Mouse (Mus musculus) lung, postnatal 0 days (tissue): ENCODE measurements around the gene Prom1. TPM values are rescaled to one million over a fixed set of nuclear protein-coding genes. Genes with fewer than 3 reads are reported as not detected.

Experiments used
- ATAC-seq: fragments of 200-750 bp; cut with Nextera tagmentation; 2 replicates; pipeline ENCODE4 v1.8.0; 2017; ENCODE audit warnings: moderate library complexity
- DNase-seq: peaks from one replicate; pipeline ENCODE4 v3.0.0-alpha.2; 2016; ENCODE audit warnings: low spot score
- H3K27ac ChIP-seq: fragments of 300-500 bp; sonication (generic); 2 replicates; pipeline ENCODE4 v1.5.1; 2014; ENCODE audit warnings: antibody characterized with exemption, mild to moderate bottlenecking, low read length, mixed read lengths
- H3K27me3 ChIP-seq: fragments of 300-500 bp; sonication (generic); replicated peaks from 2 replicates; pipeline ENCODE4 v1.6.1; 2014; ENCODE audit warnings: low read length, mixed read lengths; ENCODE audit not compliant: insufficient read depth
- H3K36me3 ChIP-seq: fragments of 300-500 bp; sonication (generic); 2 replicates; pipeline ENCODE4 v1.6.1; 2014; ENCODE audit warnings: low read length, mixed read lengths; ENCODE audit not compliant: insufficient read depth
- H3K4me1 ChIP-seq: fragments of 300-500 bp; sonication (generic); 2 replicates; pipeline ENCODE4 v1.6.1; 2014; ENCODE audit warnings: antibody characterized with exemption, low read depth, low read length, mixed read lengths; ENCODE audit not compliant: insufficient read depth
- H3K4me2 ChIP-seq: fragments of 300-500 bp; sonication (generic); replicated peaks from 2 replicates; pipeline ENCODE4 v1.6.1; 2014; ENCODE audit warnings: low read depth, mild to moderate bottlenecking, low read length, moderate library complexity, mixed read lengths
- H3K4me3 ChIP-seq: fragments of 300-500 bp; sonication (generic); 2 replicates; pipeline ENCODE4 v1.5.1; 2014; ENCODE audit warnings: low read depth, low read length
- H3K9ac ChIP-seq: fragments of 300-500 bp; sonication (generic); replicated peaks from 2 replicates; pipeline ENCODE4 v1.6.1; 2014; ENCODE audit warnings: low read depth, mild to moderate bottlenecking
- H3K9me3 ChIP-seq: fragments of 300-500 bp; sonication (generic); 2 replicates; pipeline ENCODE4 v1.6.1; 2016; ENCODE audit warnings: low read length, mixed read lengths
- CTCF ChIP-seq: IDR thresholded peaks from 2 replicates; pipeline ENCODE4 v1.5.1; 2016; ENCODE audit warnings: antibody characterized with exemption, mild to moderate bottlenecking
- EP300 ChIP-seq: IDR thresholded peaks from 2 replicates; pipeline ENCODE4 v1.6.1; 2016; ENCODE audit warnings: antibody characterized with exemption, mild to moderate bottlenecking, control low read depth
- WGBS: fragments of 180-500 bp; shearing (Covaris S2); extraction: QIAGEN DNeasy Blood & Tissue Kit; methylation state at CpG from one replicate; pipeline ENCODE4 v1.1.7; 2014; 5-methylcytosine and 5-hydroxymethylcytosine counted together
- polyA plus RNA-seq: library from polyadenylated mRNA; unstranded; fragments of >200 nt; fragmentation: Nextera tagmentation; extraction: Ambion mirVana; gene quantifications from 2 replicates; pipeline ENCODE4 v1.2.1, GENCODE M21; 2015

The Prom1 gene
- polyA plus RNA-seq, 1 experiment from 2014 or later: 22.9 TPM

DNA sequence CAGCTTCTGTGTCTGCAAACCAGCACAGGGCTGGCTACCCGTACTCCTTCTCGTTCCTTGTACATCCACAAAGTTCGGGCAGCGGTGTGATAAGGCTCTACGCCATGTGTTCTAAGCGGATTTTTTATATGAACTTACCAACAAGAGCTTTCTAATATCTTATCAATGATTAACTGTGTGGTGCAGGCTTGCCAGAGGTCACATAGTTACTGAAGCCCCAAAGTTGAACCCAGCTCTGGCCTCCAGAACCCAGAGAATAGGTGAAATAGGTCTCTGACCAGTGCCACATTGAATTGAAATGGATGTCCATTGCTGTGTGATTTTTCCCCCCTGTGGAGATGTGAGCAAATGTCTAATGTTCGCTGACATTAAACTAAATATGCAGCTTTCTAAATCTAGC lies 1.3 kb upstream of the Prom1 start:
- 91% methylated on average over 7 of the region's 7 CpGs for WGBS
- Histone ChIP-seq H3K27ac (no peak overlapping the region), H3K4me1 (peaks cover 3% of the 10 kb centered on the region; the same call in 1 of the 2 replicates), H3K9ac (no peak overlapping the region), H3K9me3 (no peaks in the 10 kb centered on the region), H3K4me2 (no peak overlapping the region), H3K27me3 (no peaks in the 10 kb centered on the region), H3K4me3 (no peak overlapping the region), H3K36me3 (no peaks in the 10 kb centered on the region)
- DNase-seq: no peak
- TF ChIP-seq EP300: no peak
- no peak for ATAC-seq

DNA sequence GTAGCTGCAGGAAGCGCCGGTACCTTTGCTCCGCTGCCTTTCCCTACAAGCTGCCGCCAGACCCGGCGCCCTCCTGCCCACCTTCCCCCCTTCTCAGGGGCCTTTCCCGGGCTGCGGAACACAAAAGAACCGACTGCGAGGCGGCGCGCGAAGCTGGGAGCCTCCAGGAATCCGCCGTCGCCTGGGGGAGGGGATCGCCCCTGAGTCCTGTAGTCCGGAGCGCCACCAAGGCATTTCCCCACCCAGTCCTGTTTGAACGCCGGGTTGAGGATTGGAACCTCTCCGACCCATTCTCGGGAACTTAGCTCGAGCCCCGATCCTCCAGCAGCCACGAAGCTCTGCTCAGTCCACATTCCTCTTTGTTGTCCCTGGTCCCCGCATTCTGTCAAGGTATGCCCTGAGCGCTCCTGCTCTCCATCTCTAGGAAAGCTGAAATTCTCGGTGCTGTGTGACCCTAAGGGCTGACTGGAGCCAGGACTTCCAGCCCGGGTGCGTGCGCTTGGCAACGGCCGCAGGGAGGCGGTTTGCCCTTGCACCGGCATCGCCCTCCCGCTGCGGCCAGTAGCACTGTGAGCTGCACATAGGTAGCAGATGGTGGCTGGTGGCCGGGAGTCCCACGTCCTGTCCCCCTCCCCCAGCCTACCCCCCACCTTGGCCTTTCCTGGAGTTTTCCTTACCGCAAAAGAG lies 1.1 kb downstream of the Prom1 start:
- Histone ChIP-seq H3K4me1 (peaks cover 3% of the 10 kb centered on the region; the same call in 1 of the 2 replicates), H3K4me3 (peak overlapping the region; percentile 57), H3K9ac (peak overlapping the region; percentile 51), H3K27me3 (no peaks in the 10 kb centered on the region), H3K36me3 (no peaks in the 10 kb centered on the region), H3K4me2 (peak overlapping the region; percentile 97), H3K27ac (peak overlapping the region; percentile 57), H3K9me3 (no peaks in the 10 kb centered on the region)
- WGBS: under 1% methylated on average over 34 of the region's 43 CpGs
- DNase-seq (peak; percentile 40), ATAC-seq (peak; percentile 60)
- TF ChIP-seq CTCF (peak; percentile 43), EP300 (no peak)

DNA sequence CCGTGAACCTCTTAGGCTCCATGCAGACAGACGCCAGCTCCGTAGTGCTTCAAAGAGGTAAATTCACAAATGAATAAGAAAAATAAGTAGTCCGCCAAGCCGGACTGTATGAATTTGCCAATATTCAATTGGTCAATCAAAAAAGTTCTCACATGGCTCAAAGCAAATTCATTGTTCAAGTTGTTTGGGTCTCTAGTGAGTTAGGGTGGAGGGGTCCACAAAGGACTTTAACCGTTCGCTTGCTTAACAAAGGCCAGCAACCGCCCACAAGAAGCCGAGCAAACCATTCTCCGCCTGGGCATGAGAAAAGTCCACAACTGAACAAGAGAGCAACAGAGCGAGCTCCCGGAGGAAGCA lies 1.7 kb downstream of the Prom1 start:
- Histone ChIP-seq H3K36me3 (no peaks in the 10 kb centered on the region), H3K9me3 (no peaks in the 10 kb centered on the region), H3K4me3 (peak overlapping the region; percentile 57), H3K9ac (peak overlapping the region; percentile 51), H3K27me3 (no peaks in the 10 kb centered on the region), H3K4me1 (peaks cover 3% of the 10 kb centered on the region; the same call in 1 of the 2 replicates), H3K27ac (peak overlapping the region; percentile 57), H3K4me2 (peak overlapping the region; percentile 97)
- TF ChIP-seq EP300: no peak
- no peak for TF ChIP-seq CTCF
- 6% methylated on average over 12 of the region's 12 CpGs for WGBS
- ATAC-seq (no peak), DNase-seq (no peak)

DNA sequence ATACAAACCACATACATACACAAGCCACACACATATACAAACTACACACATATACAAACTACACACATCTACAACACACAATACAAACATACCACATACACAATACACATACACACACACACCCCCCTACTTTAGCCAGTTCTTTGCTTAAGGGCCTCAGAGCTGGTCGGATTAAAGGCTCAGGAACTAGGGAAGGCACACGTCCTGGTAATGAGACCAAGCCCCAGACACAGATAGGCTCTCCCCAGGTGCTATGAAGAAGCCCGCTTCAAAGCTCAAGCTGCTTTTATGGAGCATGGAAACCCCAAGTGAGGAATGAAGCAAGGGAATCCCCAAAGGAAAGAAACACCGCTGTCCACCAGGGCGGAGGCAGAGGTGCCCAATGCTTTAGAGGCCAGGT lies 4.8 kb downstream of the Prom1 start:
- H3K9ac ChIP-seq: no peak overlapping the region
- TF ChIP-seq CTCF (no peak), EP300 (no peak)
- DNase-seq (no peak), ATAC-seq (no peak)
- no peaks in the 10 kb centered on the region for H3K36me3 ChIP-seq
- no peaks in the 10 kb centered on the region for H3K9me3 ChIP-seq
- no peaks in the 10 kb centered on the region for H3K27me3 ChIP-seq
- no peak overlapping the region for H3K4me3 ChIP-seq
- no peak overlapping the region for H3K27ac ChIP-seq
- 85% methylated on average over 5 of the region's 5 CpGs for WGBS
- H3K4me2 ChIP-seq: no peak overlapping the region
- peaks cover 3% of the 10 kb centered on the region; the same call in 1 of the 2 replicates for H3K4me1 ChIP-seq

DNA sequence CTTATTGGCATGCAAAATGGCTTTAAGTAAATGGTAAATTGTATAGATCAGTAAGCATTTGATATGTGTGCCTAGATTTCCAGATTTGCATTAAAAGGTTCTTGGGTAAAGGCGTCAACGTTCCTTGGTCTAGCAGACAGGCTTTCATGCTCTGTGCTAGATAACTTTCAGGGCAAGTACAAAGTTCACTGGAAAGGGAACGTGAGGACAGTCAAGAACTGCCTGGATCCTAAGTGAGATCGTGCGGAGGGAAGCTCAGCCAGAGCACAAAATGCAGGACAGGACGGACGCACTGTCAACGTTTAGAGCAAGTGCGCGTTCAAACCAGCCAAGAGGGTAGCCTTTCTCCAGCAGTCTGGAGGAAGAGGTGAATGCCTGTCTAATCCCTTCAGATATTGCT lies 5.7 kb downstream of the Prom1 start:
- H3K4me2 ChIP-seq: no peak overlapping the region
- TF ChIP-seq EP300 (no peak), CTCF (no peak)
- 0 out of 2 replicates have a peak overlapping the region, but pooled peaks have one; percentile 11 for H3K27ac ChIP-seq
- ATAC-seq (no peak), DNase-seq (no peak)
- 0 out of 2 replicates have a peak, but pooled peaks cover 3% of the 10 kb centered on the region for H3K4me1 ChIP-seq
- H3K27me3 ChIP-seq: no peaks in the 10 kb centered on the region
- H3K36me3 ChIP-seq: no peaks in the 10 kb centered on the region
- no peaks in the 10 kb centered on the region for H3K9me3 ChIP-seq
- H3K4me3 ChIP-seq: no peak overlapping the region
- H3K9ac ChIP-seq: no peak overlapping the region
- 83% methylated on average over 10 of the region's 10 CpGs for WGBS

DNA sequence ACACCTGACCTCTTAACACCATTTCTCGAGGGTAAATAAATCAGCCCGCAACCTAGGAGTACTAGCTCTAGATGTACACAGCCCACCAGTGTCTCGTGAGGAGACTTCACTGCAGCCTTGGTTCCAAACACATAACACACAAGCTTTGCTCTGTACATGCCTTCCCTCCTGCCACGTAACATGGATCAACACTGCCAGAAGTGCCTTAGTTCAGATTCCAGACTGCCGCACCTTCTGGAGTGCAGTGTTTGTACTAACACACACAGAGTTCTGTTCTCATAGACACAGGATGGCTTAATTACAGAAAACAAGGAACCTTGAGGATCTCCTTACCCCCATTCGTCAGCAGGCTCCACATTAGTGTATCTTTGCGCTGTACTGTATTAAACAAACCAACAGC lies 6.1 kb downstream of the Prom1 start:
- Histone ChIP-seq H3K4me3 (no peak overlapping the region), H3K4me2 (no peak overlapping the region), H3K27ac (0 out of 2 replicates have a peak overlapping the region, but pooled peaks have one; percentile 11), H3K9me3 (no peaks in the 10 kb centered on the region), H3K36me3 (no peaks in the 10 kb centered on the region), H3K27me3 (no peaks in the 10 kb centered on the region), H3K4me1 (no peaks in the 10 kb centered on the region), H3K9ac (no peak overlapping the region)
- TF ChIP-seq EP300 (no peak), CTCF (no peak)
- DNase-seq: peak; percentile 50
- peak; percentile 80 for ATAC-seq
- WGBS: 67% methylated on average over 7 of the region's 7 CpGs
